Mouse (Mus musculus): ENCODE measurements around the gene Vmn1r230. TPM values are rescaled to one million over a fixed set of nuclear protein-coding genes. Genes with fewer than 3 reads are reported as not detected.

Gene Vmn1r230
- not detected in 2 replicates for polyA plus RNA-seq (2012; rRNA removed)

GRCm38 (mm10) chr17:20840144-20840543 lies at the start of gene Vmn1r230:
Vmn1r230 (plus strand) TSS chr17:20840444.
- 4% methylated on average over 1 of the region's 1 CpGs for WGBS
- no peak for DNase-seq (ENCODE audit: low read depth, low spot score)

GRCm38 (mm10) chr17:20811255-20811654 lies 29.0 kb upstream of the Vmn1r230 start, which contains the start of gene Vmn1r229:
Vmn1r229 (plus strand) TSS chr17:20811555.
- WGBS = 42% methylated on average over 1 of the region's 1 CpGs
- DNase-seq (ENCODE audit: low read depth, low spot score) = no peak

Other genes starting within 250 kb of the Vmn1r230 start
- not detected in 2 replicates for gene Vmn2r110, start 244.0 kb upstream of the Vmn1r230 start, polyA plus RNA-seq (2012; rRNA removed)
- not detected in 2 replicates for gene Fpr-rs3, start 215.6 kb upstream of the Vmn1r230 start, polyA plus RNA-seq (2012; rRNA removed)
- gene Vmn1r226, start 157.6 kb upstream of the Vmn1r230 start, polyA plus RNA-seq (2012; rRNA removed) = not detected in 2 replicates
- gene Vmn1r227, start 110.6 kb upstream of the Vmn1r230 start, polyA plus RNA-seq (2012; rRNA removed) = not detected in 2 replicates
- gene Vmn1r228, start 54.3 kb upstream of the Vmn1r230 start, polyA plus RNA-seq (2012; rRNA removed) = not detected in 2 replicates
- gene Vmn1r229, start 28.9 kb upstream of the Vmn1r230 start, polyA plus RNA-seq (2012; rRNA removed) = not detected in 2 replicates
- gene Vmn1r231, start 64.6 kb downstream of the Vmn1r230 start, polyA plus RNA-seq (2012; rRNA removed) = not detected in 2 replicates
- gene Vmn1r232, start 79.3 kb downstream of the Vmn1r230 start, polyA plus RNA-seq (2012; rRNA removed) = not detected in 2 replicates
- 174 TPM in 2 replicates for gene Ppp2r1a, start 104.9 kb downstream of the Vmn1r230 start, polyA plus RNA-seq (2012; rRNA removed)
- gene Vmn1r233, start 156.0 kb downstream of the Vmn1r230 start, polyA plus RNA-seq (2012; rRNA removed) = not detected in 2 replicates
- gene Zfp160, start 168.5 kb downstream of the Vmn1r230 start, polyA plus RNA-seq (2012; rRNA removed) = 2.4 and 3.4 TPM in 2 replicates

Data from large intestine, adult 2 months (tissue).